Mouse (Mus musculus) liver, embryonic 11.5 days (tissue): Measurements from ENCODE around the gene Ddhd1. TPM values are rescaled to one million over a fixed set of nuclear protein-coding genes. Genes with fewer than 3 reads are reported as not detected.

Experiments used
- microRNA-seq: library from miRNA; unstranded; fragments of <30 nt; microRNA quantifications from one replicate; pipeline ENCODE4, GENCODE M21; 2017; ENCODE audit warnings: borderline number of aligned reads
- polyA plus RNA-seq: library from polyadenylated mRNA; unstranded; fragments of >200 nt; fragmentation: Nextera tagmentation; extraction: Ambion mirVana; gene quantifications from 2 replicates; pipeline ENCODE4 v1.2.1, GENCODE M21; 2014

The Ddhd1 gene
- polyA plus RNA-seq, 1 experiment from 2014 or later = 11.1 TPM

Small RNAs within 50 kb of the gene (microRNA-seq; reads per million reads assigned to microRNA genes)
- gene Mir5131 = 1.8 reads per million

Other genes with a start within 250 kb of the Ddhd1 start
- 57.6 and 61.9 TPM in 2 replicates for gene Fermt2, start 128.0 kb downstream of the Ddhd1 start, polyA plus RNA-seq